Mouse (Mus musculus) left cerebral cortex, postnatal 36 days (tissue): ENCODE results near the gene Rpf1. TPM values are rescaled to one million over a fixed set of nuclear protein-coding genes. Genes with fewer than 3 reads are reported as not detected.

ENCODE experiments used
- DNase-seq, 2 experiments: peaks; one replicate each; pipeline ENCODE4 v3.0.0; 2021 to 2022; ENCODE audit warnings: low spot score in 2 of 2, mixed read lengths in 1 of 2
- intact Hi-C: fragments of 180-260 bp; cut with DNase I; formaldehyde crosslinking; loops from one replicate; pipeline ENCODE4 v1.15.1; 2025
- total RNA-seq, 2 experiments: library from RNA; stranded (reverse); gene quantifications; 2 replicates each; pipeline ENCODE4 v1.2.3; 2021

The Rpf1 gene
- total RNA-seq, 2 experiments from 2014 or later, result 13.8 to 19.0 TPM

GRCm38 (mm10) chr3:146506711-146507110, 14.5 kb downstream of the Rpf1 start:
- DNase-seq, result no peak
- intact Hi-C loops, result loop anchor here (10.0 kb wide), 1 partner anchor 322 kb away; no protein-coding TSS in a partner anchor

- intact Hi-C loops, result loop anchor here (10.0 kb wide), 1 partner anchor 317 kb away; no protein-coding TSS in a partner anchor
- no peak for DNase-seq
Observed at GRCm38 (mm10) chr3:146501601-146502123, 19.6 kb downstream of the Rpf1 start.

GRCm38 (mm10) chr3:146500810-146501201, 20.4 kb downstream of the Rpf1 start:
- intact Hi-C loops, result loop anchor here (10.0 kb wide), 1 partner anchor 316 kb away; no protein-coding TSS in a partner anchor
- DNase-seq, result no peak

- peak; percentile 11 to 28 for DNase-seq
- intact Hi-C loops, result loop anchor here (10.0 kb wide), 1 partner anchor 315 kb away; no protein-coding TSS in a partner anchor
Observed at GRCm38 (mm10) chr3:146500003-146500809, 21.0 kb downstream of the Rpf1 start.

GRCm38 (mm10) chr3:146499431-146500002, 21.7 kb downstream of the Rpf1 start, which contains the start of the genes Spata1 and Gng5:
Gene Spata1, minus strand, starts transcription at chr3:146499753.
Gene Gng5, plus strand, starts transcription at chr3:146499807.
- peak; percentile 56 to 58 for DNase-seq
- intact Hi-C loops, result loop anchor here (5.0 to 10.0 kb wide), 2 partner anchors 157 to 315 kb away; no protein-coding TSS in a partner anchor

- DNase-seq, result no peak
- intact Hi-C loops, result loop anchor here (5.0 kb wide), 1 partner anchor 157 kb away; no protein-coding TSS in a partner anchor
Observed at GRCm38 (mm10) chr3:146498989-146499388, 22.2 kb downstream of the Rpf1 start.

GRCm38 (mm10) chr3:146494941-146495340, 26.3 kb downstream of the Rpf1 start:
- intact Hi-C loops, result loop anchor here (5.0 kb wide), 1 partner anchor 153 kb away; no protein-coding TSS in a partner anchor
- no peak for DNase-seq

GRCm38 (mm10) chr3:146486464-146486863, 34.8 kb downstream of the Rpf1 start:
- no peak for DNase-seq
- intact Hi-C loops, result no loop called here

- no peak for DNase-seq
- intact Hi-C loops, result no loop called here
Observed at GRCm38 (mm10) chr3:146482044-146482443, 39.2 kb downstream of the Rpf1 start.

GRCm38 (mm10) chr3:146474428-146474827, 46.8 kb downstream of the Rpf1 start:
- intact Hi-C loops, result no loop called here

GRCm38 (mm10) chr3:146473741-146474140, 47.5 kb downstream of the Rpf1 start:
- no peak for DNase-seq
- intact Hi-C loops, result no loop called here

More at GRCm38 (mm10) chr3:146474428-146474827, 46.8 kb downstream of the Rpf1 start:
- no peak for DNase-seq

GRCm38 (mm10) chr3:146472657-146473056, 48.6 kb downstream of the Rpf1 start:
- DNase-seq, result no peak
- intact Hi-C loops, result no loop called here

- DNase-seq, result no peak
- intact Hi-C loops, result no loop called here
Observed at GRCm38 (mm10) chr3:146469226-146469625, 52.0 kb downstream of the Rpf1 start.

- intact Hi-C loops, result no loop called here
- DNase-seq, result no peak
Observed at GRCm38 (mm10) chr3:146462939-146463338, 58.3 kb downstream of the Rpf1 start.

Other genes starting within 250 kb of the Rpf1 start
- gene Ssx2ip, start 116.8 kb downstream of the Rpf1 start, total RNA-seq, result 10 to 100 TPM; 87.7 to 89.5 TPM
- gene Ctbs, start 71.6 kb downstream of the Rpf1 start, total RNA-seq, result 1 to 10 TPM; 6.6 to 8.9 TPM
- gene Spata1, start 21.7 kb downstream of the Rpf1 start, total RNA-seq, result 1 to 10 TPM; 4.4 to 5.1 TPM
- gene Gng5, start 21.6 kb downstream of the Rpf1 start, total RNA-seq, result 10 to 100 TPM; 45.4 to 45.7 TPM
- under 1 TPM; 0.36 to 0.52 TPM for gene Uox, start 49.0 kb upstream of the Rpf1 start, total RNA-seq
- gene Dnase2b, start 94.2 kb upstream of the Rpf1 start, total RNA-seq, result not detected
- not detected for gene 4930503B20Rik, start 129.9 kb upstream of the Rpf1 start, total RNA-seq
- under 1 TPM; 0.20 to 0.95 TPM for gene Samd13, start 164.2 kb upstream of the Rpf1 start, total RNA-seq